Mouse (Mus musculus): Measurements from ENCODE around the gene Met. TPM values are rescaled to one million over a fixed set of nuclear protein-coding genes. Genes with fewer than 3 reads are reported as not detected.

Met gene
- total and polyA plus RNA-seq, 3 experiments, result 0.13 to 0.53 (median 0.26) TPM

DNA sequence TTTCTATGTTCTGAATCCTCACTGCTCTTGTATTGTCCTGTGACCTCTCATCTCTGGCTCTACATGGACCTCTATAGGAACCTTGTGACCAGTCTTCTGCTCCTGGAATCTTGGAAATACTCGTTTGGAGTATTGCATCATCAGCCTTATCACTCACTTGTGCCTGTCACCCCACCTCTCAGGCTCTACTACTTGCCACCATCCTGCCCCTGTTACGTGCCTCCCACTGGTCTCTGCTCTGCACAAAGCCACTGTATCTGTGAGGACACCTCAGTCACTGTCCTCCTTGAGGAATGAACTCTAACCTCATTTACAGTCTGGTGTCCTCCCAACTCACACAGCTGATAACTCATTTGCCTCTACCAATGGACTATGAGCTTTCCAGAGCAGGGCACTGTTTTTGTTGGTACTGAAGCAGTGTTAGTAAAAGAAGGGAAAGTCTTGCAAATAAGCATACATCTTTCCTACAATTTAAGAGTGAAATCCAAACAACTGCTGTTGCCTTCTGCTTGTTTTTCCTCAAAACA lies 24.8 kb downstream of the Met start:
- no peaks in the 10 kb centered on the region for H3K27me3 ChIP-seq (replicated peaks)
- H3K4me1 ChIP-seq (ENCODE audit: control insufficient read depth in 1 of 2, insufficient read depth in 2 of 2), result no peaks in the 10 kb centered on the region
- H3K4me2 ChIP-seq (ENCODE audit: insufficient read depth, low read depth, poor library complexity, severe bottlenecking), result no peak overlapping the region
- dilution Hi-C loops (cut with MboI; ENCODE audit: extremely low pct_ligation_motif_present, extremely low pct_unique_long_range_greater_than_20kb, low sequenced_read_pairs) (no loop called here), in situ Hi-C loops (cut with MboI; ENCODE audit: low pct_ligation_motif_present, low pct_unique_long_range_greater_than_20kb, low sequenced_read_pairs) (no loop called here)
- no peaks in the 10 kb centered on the region for H3K36me3 ChIP-seq (replicated peaks in 1 of 2; ENCODE audit: control insufficient read depth in 1 of 2, insufficient read depth in 1 of 2, low read length in 1 of 2)
- no peaks in the 10 kb centered on the region for H3K79me2 ChIP-seq (replicated peaks; ENCODE audit: control insufficient read depth, extremely low read depth, insufficient read depth, poor library complexity, severe bottlenecking)
- no peaks in the 10 kb centered on the region for H3K9me3 ChIP-seq (replicated peaks; ENCODE audit: low read length)
- H3K27ac ChIP-seq (ENCODE audit: insufficient read depth, low read depth), result no peak overlapping the region
- no peak overlapping the region for H3K9ac ChIP-seq (ENCODE audit: insufficient read depth, low read depth)
- TF ChIP-seq BHLHE40 (IDR thresholded peaks at IDR 0.05; ENCODE audit: low read depth, low read length) (no peak), SIN3A (IDR thresholded peaks at IDR 0.05; ENCODE audit: low read length) (no peak), PAX5 (IDR thresholded peaks at IDR 0.05; ENCODE audit: low read length) (no peak), ELF1 (IDR thresholded peaks at IDR 0.05; ENCODE audit: low read depth, low read length) (no peak), ZNF384 (IDR thresholded peaks at IDR 0.05; ENCODE audit: low read depth, low read length) (no peak), ZMIZ1 (IDR thresholded peaks at IDR 0.05; ENCODE audit: low read depth, low read length) (no peak), TBP (conservative IDR thresholded peaks at IDR 0.05; ENCODE audit: low read depth, low read length) (no peak), ZKSCAN1 (IDR thresholded peaks at IDR 0.05; ENCODE audit: borderline replicate concordance, low read depth, low read length) (no peak), POLR2AphosphoS2 (IDR thresholded peaks at IDR 0.05; ENCODE audit: low read depth, low read length) (no peak), MAZ (IDR thresholded peaks at IDR 0.05; ENCODE audit: low read depth, low read length) (no peak), RAD21 (IDR thresholded peaks at IDR 0.05; ENCODE audit: low read depth, low read length) (no peak), CHD2 (IDR thresholded peaks at IDR 0.05; ENCODE audit: low read length) (no peak), E2F4 (IDR thresholded peaks at IDR 0.05; ENCODE audit: insufficient replicate concordance, low read depth, low read length) (no peak), MAX (IDR thresholded peaks at IDR 0.05; ENCODE audit: low read length) (no peak), MEF2A (IDR thresholded peaks at IDR 0.05; ENCODE audit: borderline replicate concordance, low read depth, low read length) (no peak), POLR2A (IDR thresholded peaks at IDR 0.05; ENCODE audit: low read depth, low read length) (no peak), GABPA (IDR thresholded peaks at IDR 0.05; ENCODE audit: insufficient replicate concordance, low read depth, low read length) (no peak), TCF12 (IDR thresholded peaks at IDR 0.05; ENCODE audit: low read depth, low read length) (no peak), CTCF (conservative IDR thresholded peaks at IDR 0.05 in 1 of 2, IDR thresholded peaks at IDR 0.05 in 1 of 2; ENCODE audit: low read depth in 2 of 2, low read length in 2 of 2) (no peak), ZC3H11A (IDR thresholded peaks at IDR 0.05; ENCODE audit: low read depth, low read length) (no peak)
- H3K4me3 ChIP-seq (replicated peaks in 1 of 3; ENCODE audit: low read depth in 2 of 3, low read length in 2 of 3, poor library complexity in 1 of 3), result no peak overlapping the region
- no peak for DNase-seq (ENCODE audit: extremely low read depth)

DNA sequence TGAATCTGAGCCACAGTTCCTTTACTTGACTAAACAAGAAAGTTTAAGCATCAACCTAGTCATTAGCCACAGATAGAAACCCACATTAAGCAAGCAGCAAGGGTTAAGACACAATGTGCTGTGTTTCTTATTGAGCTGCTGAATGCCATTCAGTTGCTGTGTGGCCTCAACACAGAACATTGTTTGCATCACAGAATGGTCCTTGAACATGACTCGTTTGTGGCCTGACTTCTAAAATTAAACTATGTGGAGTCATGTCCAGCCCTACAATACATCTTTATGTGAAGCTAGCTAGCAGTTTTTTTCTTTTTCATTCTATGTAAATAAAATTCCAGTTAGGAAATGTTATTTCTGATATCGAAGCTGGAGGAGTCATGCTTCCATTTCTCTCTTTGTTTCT lies 27.2 kb downstream of the Met start:
- H3K36me3 ChIP-seq (replicated peaks in 1 of 2; ENCODE audit: control insufficient read depth in 1 of 2, insufficient read depth in 1 of 2, low read length in 1 of 2), result no peaks in the 10 kb centered on the region
- no peak for DNase-seq (ENCODE audit: extremely low read depth)
- no peak overlapping the region for H3K9ac ChIP-seq (ENCODE audit: insufficient read depth, low read depth)
- H3K79me2 ChIP-seq (replicated peaks; ENCODE audit: control insufficient read depth, extremely low read depth, insufficient read depth, poor library complexity, severe bottlenecking), result no peaks in the 10 kb centered on the region
- no peaks in the 10 kb centered on the region for H3K9me3 ChIP-seq (replicated peaks; ENCODE audit: low read length)
- no peaks in the 10 kb centered on the region for H3K27me3 ChIP-seq (replicated peaks)
- in situ Hi-C loops (cut with MboI; ENCODE audit: low pct_ligation_motif_present, low pct_unique_long_range_greater_than_20kb, low sequenced_read_pairs), result no loop called here
- H3K4me1 ChIP-seq (ENCODE audit: control insufficient read depth in 1 of 2, insufficient read depth in 2 of 2), result no peaks in the 10 kb centered on the region
- no peak overlapping the region for H3K4me3 ChIP-seq (replicated peaks in 1 of 3; ENCODE audit: low read depth in 2 of 3, low read length in 2 of 3, poor library complexity in 1 of 3)
- TF ChIP-seq MAFK (IDR thresholded peaks at IDR 0.05; ENCODE audit: insufficient replicate concordance, low read length), result no peak
- TF ChIP-seq EP300 (IDR thresholded peaks at IDR 0.05; ENCODE audit: low read length), result no peak
- TF ChIP-seq ETS1 (conservative IDR thresholded peaks at IDR 0.05; ENCODE audit: low read depth, low read length), result no peak
- no peak for TF ChIP-seq JUN (IDR thresholded peaks at IDR 0.05; ENCODE audit: insufficient read depth, low read depth, low read length)
- no peak for TF ChIP-seq SIN3A (IDR thresholded peaks at IDR 0.05; ENCODE audit: low read length)
- no peak overlapping the region for H3K4me2 ChIP-seq (ENCODE audit: insufficient read depth, low read depth, poor library complexity, severe bottlenecking)
- H3K27ac ChIP-seq (ENCODE audit: insufficient read depth, low read depth), result no peak overlapping the region
- dilution Hi-C loops (cut with MboI; ENCODE audit: extremely low pct_ligation_motif_present, extremely low pct_unique_long_range_greater_than_20kb, low sequenced_read_pairs), result no loop called here
